Mouse (Mus musculus): ENCODE data around the gene Cpeb3. TPM values are rescaled to one million over a fixed set of nuclear protein-coding genes. Genes with fewer than 3 reads are reported as not detected.

Gene Cpeb3
- polyA plus RNA-seq, 1 experiment = 9.1 TPM

GRCm38 (mm10) chr19:37199889-37200288 is 8.5 kb downstream of the Cpeb3 start:
- H3K4me1 ChIP-seq (ENCODE audit: control insufficient read depth, insufficient read depth, low read length) = peaks cover 2% of the 10 kb centered on the region; the same call in 1 of the 2 replicates
- TF ChIP-seq CTCF (IDR thresholded peaks at IDR 0.05; ENCODE audit: control insufficient read depth, insufficient read depth, low read length) = no peak
- TF ChIP-seq POLR2A (IDR thresholded peaks at IDR 0.05; ENCODE audit: borderline replicate concordance, control insufficient read depth, low read depth, low read length) = no peak
- H3K4me3 ChIP-seq (replicated peaks; ENCODE audit: control insufficient read depth, low read depth, low read length) = no peak overlapping the region
- no peak overlapping the region for H3K27ac ChIP-seq (ENCODE audit: control insufficient read depth, insufficient read depth, low read depth, low read length, poor library complexity)
- 81% methylated on average over 2 of the region's 2 CpGs for WGBS

- TF ChIP-seq CTCF (IDR thresholded peaks at IDR 0.05; ENCODE audit: control insufficient read depth, insufficient read depth, low read length) (no peak), POLR2A (IDR thresholded peaks at IDR 0.05; ENCODE audit: borderline replicate concordance, control insufficient read depth, low read depth, low read length) (no peak)
- 91% methylated on average over 1 of the region's 1 CpGs for WGBS
- Histone ChIP-seq H3K27ac (ENCODE audit: control insufficient read depth, insufficient read depth, low read depth, low read length, poor library complexity) (no peak overlapping the region), H3K4me1 (ENCODE audit: control insufficient read depth, insufficient read depth, low read length) (peaks cover 2% of the 10 kb centered on the region; the same call in 1 of the 2 replicates), H3K4me3 (replicated peaks; ENCODE audit: control insufficient read depth, low read depth, low read length) (no peak overlapping the region)
These were observed 10.1 kb downstream of the Cpeb3 start for GRCm38 (mm10) chr19:37198165-37198880.

DNA sequence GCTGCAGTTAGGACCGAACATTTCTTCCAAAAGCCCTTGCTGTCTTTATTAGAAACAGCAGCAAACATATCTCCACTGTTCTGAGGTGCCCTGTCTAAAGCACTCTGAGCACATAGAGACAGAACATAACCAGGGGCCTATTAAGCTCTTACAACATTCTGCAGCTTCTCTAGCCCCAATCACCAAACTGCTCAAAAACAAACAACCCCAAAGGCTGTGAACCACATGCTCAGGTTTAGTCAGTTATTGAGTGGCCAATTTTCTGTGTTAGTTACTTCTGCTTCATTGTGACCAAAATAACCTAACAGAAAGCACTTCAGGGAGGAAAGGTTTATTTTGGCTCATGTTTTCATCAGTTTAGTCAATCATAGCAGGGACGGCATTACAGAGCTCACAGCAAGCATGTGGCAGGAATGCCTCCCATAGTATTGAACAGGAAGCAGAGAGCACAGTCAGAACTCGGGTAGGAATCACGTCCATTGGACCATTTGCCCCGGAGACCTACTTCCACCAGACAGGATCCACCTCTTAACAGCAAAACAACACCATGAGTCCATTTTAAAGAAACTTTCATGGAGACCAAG is 15.8 kb downstream of the Cpeb3 start:
- H3K27ac ChIP-seq (ENCODE audit: control insufficient read depth, insufficient read depth, low read depth, low read length, poor library complexity) = no peak overlapping the region
- no peak overlapping the region for H3K4me3 ChIP-seq (replicated peaks; ENCODE audit: control insufficient read depth, low read depth, low read length)
- TF ChIP-seq CTCF (IDR thresholded peaks at IDR 0.05; ENCODE audit: control insufficient read depth, insufficient read depth, low read length) (no peak), POLR2A (IDR thresholded peaks at IDR 0.05; ENCODE audit: borderline replicate concordance, control insufficient read depth, low read depth, low read length) (no peak)
- H3K4me1 ChIP-seq (ENCODE audit: control insufficient read depth, insufficient read depth, low read length) = no peaks in the 10 kb centered on the region
- WGBS = 78% methylated on average over 5 of the region's 5 CpGs

DNA sequence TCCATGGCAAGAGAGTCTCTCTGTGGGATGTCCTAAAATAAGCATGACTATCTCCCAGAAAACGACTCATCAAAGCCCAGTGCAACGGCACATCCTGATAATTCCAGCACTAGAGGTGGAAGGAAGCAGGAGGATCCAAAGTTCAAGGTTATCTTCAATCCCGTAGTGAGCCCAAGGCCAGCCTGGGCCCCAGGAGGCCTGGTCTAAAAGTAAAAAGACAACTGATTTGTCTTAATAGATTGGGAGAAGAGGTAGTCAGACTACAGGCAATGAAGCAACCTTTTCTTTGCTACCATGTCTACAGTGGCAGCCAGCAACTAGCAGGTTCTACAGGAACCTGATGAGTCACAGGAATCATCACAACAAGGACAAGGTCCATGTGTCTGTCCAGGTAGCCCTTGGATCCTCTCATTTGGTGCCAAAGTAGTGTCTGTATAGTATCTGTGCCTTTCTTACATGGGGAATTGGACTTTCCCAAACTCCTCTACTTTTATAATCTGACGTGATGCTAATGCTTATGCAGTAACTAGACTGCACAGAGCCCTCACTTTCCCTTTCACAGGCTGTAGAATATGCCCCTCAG is 19.9 kb downstream of the Cpeb3 start:
- 85% methylated on average over 4 of the region's 4 CpGs for WGBS
- Histone ChIP-seq H3K4me1 (ENCODE audit: control insufficient read depth, insufficient read depth, low read length) (no peaks in the 10 kb centered on the region), H3K27ac (ENCODE audit: control insufficient read depth, insufficient read depth, low read depth, low read length, poor library complexity) (no peak overlapping the region), H3K4me3 (replicated peaks; ENCODE audit: control insufficient read depth, low read depth, low read length) (no peak overlapping the region)
- TF ChIP-seq CTCF (IDR thresholded peaks at IDR 0.05; ENCODE audit: control insufficient read depth, insufficient read depth, low read length) (no peak), POLR2A (IDR thresholded peaks at IDR 0.05; ENCODE audit: borderline replicate concordance, control insufficient read depth, low read depth, low read length) (no peak)

DNA sequence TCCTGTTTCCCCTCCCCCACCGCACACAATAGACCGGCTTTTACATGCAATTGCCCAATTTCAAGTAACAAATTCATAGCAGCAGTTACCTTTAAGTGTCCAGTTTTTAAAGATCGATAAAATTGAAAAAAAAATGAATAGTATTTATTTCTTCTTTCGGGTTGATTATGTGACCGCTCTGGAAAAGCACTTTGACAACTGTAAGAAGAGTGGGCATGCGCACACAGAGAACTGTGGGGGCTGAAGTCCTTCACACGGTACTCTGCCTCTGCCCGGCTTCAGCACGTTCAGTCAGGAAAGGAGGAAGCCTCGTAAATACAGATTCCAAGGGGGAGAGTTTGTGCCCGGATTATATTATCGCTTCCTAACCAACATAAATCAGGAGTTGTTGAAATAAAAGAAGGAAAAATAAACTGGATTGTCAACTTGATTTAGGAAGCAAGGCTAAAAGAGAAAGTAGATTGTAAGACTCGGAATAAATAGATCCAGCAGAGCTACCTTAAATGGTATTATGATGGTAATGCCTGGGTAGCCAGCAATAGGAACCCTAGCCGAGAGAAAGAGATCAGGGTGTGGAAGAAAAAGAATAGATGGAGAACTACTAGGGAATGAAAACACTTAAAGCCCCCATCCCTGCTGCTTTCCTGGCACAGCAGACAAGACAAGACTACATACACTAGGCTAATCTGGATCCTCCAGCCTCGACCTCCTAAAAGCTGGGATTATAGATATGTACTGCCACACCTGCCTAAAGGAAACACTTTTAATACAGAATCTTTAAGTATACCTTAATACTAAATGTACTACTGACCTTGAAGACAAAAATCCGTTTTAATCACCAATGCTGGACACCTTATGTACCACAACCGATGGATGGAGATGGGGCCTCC is 30.3 kb downstream of the Cpeb3 start:
- Histone ChIP-seq H3K4me3 (replicated peaks; ENCODE audit: control insufficient read depth, low read depth, low read length) (peak overlapping the region; percentile 27), H3K4me1 (ENCODE audit: control insufficient read depth, insufficient read depth, low read length) (no peaks in the 10 kb centered on the region; the same call in none of the 2 replicates), H3K27ac (ENCODE audit: control insufficient read depth, insufficient read depth, low read depth, low read length, poor library complexity) (no peak overlapping the region; the same call in 1 of the 2 replicates)
- TF ChIP-seq CTCF (IDR thresholded peaks at IDR 0.05; ENCODE audit: control insufficient read depth, insufficient read depth, low read length) (no peak), POLR2A (IDR thresholded peaks at IDR 0.05; ENCODE audit: borderline replicate concordance, control insufficient read depth, low read depth, low read length) (no peak)
- WGBS = 12% methylated on average over 17 of the region's 17 CpGs

- 50% methylated on average over 4 of the region's 4 CpGs for WGBS
- TF ChIP-seq CTCF (IDR thresholded peaks at IDR 0.05; ENCODE audit: control insufficient read depth, insufficient read depth, low read length) = no peak
- TF ChIP-seq POLR2A (IDR thresholded peaks at IDR 0.05; ENCODE audit: borderline replicate concordance, control insufficient read depth, low read depth, low read length) = no peak
- Histone ChIP-seq H3K27ac (ENCODE audit: control insufficient read depth, insufficient read depth, low read depth, low read length, poor library complexity) (no peak overlapping the region), H3K4me3 (replicated peaks; ENCODE audit: control insufficient read depth, low read depth, low read length) (no peak overlapping the region), H3K4me1 (ENCODE audit: control insufficient read depth, insufficient read depth, low read length) (no peaks in the 10 kb centered on the region; the same call in none of the 2 replicates)
These were observed 31.4 kb downstream of the Cpeb3 start for GRCm38 (mm10) chr19:37176879-37177462.

DNA sequence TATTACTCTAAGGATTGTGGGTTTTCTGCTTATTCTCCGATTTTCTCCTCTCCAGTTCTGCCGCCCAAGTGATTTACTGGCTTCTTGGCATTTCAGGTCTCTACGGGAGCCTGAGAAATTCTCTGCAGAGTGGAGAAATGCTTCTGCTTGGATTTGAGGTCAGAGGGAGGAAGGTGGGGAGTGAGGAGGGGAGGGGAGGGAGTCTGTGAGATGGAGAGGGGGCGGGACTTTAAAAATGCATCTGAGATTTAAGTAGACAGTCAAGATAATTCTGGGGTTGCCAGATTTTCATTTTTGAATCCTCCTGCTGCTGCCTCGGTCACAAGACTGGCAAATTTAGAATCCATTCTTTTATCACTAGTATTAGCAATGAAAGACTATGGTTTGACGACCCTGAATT is 32.5 kb downstream of the Cpeb3 start:
- no peak overlapping the region for H3K27ac ChIP-seq (ENCODE audit: control insufficient read depth, insufficient read depth, low read depth, low read length, poor library complexity)
- TF ChIP-seq CTCF (IDR thresholded peaks at IDR 0.05; ENCODE audit: control insufficient read depth, insufficient read depth, low read length) = no peak
- no peaks in the 10 kb centered on the region; the same call in 1 of the 2 replicates for H3K4me1 ChIP-seq (ENCODE audit: control insufficient read depth, insufficient read depth, low read length)
- H3K4me3 ChIP-seq (replicated peaks; ENCODE audit: control insufficient read depth, low read depth, low read length) = no peak overlapping the region
- whole genome bisulfite sequencing = 7% methylated on average over 6 of the region's 6 CpGs

All from bone marrow, adult 2 months (tissue).